Mouse (Mus musculus): Measurements from ENCODE around the gene Gper1.
A peak's percentile ranks its signal among the peaks of the same experiment; 100 is the strongest.

Gene Gper1

DNA sequence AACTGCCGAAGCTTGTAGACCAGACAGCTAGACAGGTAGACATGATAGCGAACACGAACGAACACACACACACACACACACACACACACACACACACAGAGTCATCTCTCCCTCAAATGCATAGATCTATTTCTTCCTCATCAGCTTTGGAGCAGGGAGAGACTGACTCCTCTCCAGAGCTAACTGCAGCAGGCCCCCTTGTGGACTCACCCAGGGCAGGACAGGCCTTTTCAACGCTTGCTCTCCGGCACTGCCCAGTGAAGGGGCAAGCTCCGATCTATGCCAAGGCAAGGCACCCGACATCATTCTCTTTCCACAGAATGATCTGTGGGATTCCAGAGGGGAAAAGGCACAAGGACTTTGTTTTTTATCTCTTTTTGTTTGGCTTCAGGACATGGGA is 22.3 kb downstream of the Gper1 start:
- DNase-seq (ENCODE audit: low read depth), result no peak

- no peak for DNase-seq (ENCODE audit: low read depth)
These were observed 25.1 kb downstream of the Gper1 start for GRCm38 (mm10) chr5:139448025-139448424.

GRCm38 (mm10) chr5:139449161-139449791 is 26.3 kb downstream of the Gper1 start:
- no peak for DNase-seq (ENCODE audit: low read depth)

- no peak for DNase-seq (ENCODE audit: low read depth)
These were observed 27.0 kb downstream of the Gper1 start for GRCm38 (mm10) chr5:139449926-139450325.

- no peak for DNase-seq (ENCODE audit: low read depth)
These were observed 30.1 kb downstream of the Gper1 start for GRCm38 (mm10) chr5:139453031-139453430.

DNA sequence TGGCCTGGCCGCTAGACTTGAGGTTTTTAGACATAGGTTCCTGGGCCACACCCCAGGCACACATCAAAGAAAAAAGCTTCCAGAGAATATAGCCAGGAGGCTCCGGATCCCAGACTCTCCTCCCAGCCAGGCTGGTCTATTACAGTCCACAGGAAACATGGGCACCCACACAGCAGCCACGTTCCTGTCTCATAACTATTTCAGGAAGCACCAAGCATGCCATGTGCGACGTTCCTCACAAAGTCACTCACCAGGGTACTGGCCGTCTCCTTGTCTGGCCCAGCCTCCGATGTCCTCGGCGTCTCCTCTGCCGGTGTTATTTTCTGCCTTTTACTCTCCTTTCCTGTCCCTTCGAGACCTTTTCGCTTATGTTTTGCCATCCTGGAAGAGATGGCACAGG is 32.2 kb downstream of the Gper1 start:
- no peak for DNase-seq (ENCODE audit: low read depth)

GRCm38 (mm10) chr5:139457241-139457640 is 34.3 kb downstream of the Gper1 start:
- DNase-seq (ENCODE audit: low read depth), result no peak

DNA sequence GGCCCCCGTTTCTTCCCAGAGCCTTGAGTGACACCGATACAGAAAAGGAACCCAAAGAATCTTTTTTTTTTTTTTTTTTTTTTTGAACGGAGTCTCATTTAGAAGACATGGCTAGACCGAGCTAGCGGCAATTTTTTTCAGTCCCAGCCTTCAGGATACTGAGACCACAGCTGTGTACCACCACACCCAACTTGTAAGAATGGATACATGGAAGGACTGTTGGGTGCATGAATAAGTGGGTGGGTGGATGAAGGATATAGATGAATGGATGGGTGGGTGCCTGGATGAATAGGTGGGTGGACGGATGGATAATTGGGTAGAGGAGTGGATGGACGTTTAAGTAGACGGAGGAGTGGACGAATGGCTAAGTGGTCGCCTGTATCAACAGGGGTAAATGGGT is 37.0 kb downstream of the Gper1 start:
- no peak for DNase-seq (ENCODE audit: low read depth)

GRCm38 (mm10) chr5:139460384-139461067 is 37.6 kb downstream of the Gper1 start, which contains the start of gene 3110082I17Rik:
Gene 3110082I17Rik (minus strand): TSS chr5:139460527.
- peak; percentile 96 for DNase-seq (ENCODE audit: low read depth)

DNA sequence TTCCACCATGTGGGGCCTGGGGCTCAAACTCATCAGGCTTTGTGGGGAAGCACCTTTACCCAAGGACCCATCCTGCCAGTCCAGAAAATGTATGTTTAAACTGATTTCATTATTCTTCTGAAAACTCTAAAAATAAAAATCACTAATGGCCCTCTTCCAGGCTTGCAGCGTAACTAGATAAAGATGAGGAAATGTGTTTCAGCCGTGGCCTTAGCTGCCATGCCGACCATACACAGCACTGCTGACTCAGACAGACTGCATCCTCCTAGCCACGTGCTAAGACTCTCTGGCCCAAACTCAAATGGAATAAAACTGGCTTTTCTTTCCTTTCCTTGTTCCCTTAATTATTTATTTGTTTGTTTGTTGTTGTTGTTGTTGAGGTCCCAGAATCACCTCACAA is 41.9 kb downstream of the Gper1 start:
- DNase-seq (ENCODE audit: low read depth), result no peak

DNA sequence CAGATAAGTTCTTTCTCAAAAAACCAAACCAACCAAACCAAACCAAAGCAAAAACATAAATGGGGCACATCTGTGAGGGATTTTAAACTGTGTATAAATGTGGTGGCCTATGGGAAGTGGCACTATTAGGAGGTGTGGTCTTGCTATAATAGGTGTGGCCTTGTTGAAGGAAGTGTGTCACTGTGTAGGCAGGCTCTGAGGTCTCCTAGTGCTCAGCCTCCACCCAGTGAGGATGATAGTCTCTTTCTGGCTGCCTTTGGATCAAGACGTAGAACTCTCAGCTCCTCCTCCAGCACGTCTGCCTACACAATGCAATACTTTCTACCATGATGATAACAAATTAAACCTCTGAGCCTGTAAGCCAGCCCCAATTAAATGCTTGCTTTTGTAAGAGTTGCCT is 43.4 kb downstream of the Gper1 start:
- DNase-seq (ENCODE audit: low read depth), result no peak

DNA sequence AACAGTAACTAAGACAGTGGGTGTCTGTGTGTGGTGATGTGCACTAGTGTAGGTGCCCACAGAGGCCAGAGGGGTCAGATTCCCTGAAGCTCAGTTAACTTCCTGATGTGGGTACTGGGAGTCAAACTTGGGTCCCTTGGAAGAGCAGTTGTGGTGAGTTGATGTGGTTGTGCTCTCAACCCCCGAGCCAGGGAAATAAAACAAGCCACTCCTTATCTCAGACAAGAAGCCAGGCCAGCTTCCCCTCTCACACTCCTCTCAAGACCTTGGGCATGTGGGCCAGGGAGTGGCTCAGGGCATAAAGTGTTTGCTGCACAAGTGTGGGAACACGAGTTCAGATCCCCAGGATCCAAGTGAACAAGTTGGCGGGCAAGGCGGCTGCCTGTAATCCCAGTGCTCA is 43.9 kb downstream of the Gper1 start:
- no peak for DNase-seq (ENCODE audit: low read depth)

DNA sequence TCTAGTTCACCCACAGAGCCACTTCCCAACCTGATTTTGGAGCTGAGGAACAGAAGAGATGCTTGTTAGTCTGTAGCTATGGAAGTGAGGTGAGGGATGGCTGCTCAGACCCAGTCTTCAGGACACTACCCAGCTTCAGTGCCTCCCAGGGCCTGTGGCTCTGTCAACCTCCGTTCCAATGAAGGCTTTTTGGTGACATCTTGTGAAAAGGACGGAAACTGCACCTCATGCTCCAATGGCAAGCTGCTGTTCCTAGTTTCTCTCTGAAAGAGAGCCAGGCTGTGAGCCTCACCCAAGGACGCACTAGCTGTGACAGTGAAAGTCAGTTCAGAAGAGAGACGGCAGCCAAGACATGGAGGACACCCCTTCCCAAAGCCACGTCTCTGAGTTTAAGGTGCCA is 45.0 kb downstream of the Gper1 start:
- DNase-seq (ENCODE audit: low read depth), result no peak

DNA sequence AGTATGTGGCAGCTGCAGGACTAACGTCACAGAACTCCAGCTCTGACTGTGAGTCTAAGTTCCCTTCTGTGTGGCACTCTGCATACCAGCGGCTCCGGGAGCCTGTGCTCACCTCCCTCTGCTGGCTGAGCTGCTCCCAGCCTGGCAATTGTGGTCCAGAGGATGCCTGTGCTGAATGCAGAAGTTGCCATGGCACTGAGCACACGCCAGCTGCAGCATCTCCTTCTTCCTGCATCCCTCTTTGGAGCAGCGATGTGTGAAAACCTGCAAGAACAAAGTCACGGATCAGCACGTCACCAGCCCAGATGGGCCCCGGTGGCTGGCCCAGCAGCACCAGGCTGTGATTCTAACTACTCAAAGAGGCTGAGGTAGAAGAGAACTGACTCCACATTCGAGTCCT is 51.8 kb downstream of the Gper1 start:
- no peak for DNase-seq (ENCODE audit: low read depth)

All from c-Kit-positive CD71-positive TER-119-negative erythroid progenitor cells, embryonic 14.5 days (primary cell).